Mouse (Mus musculus) cortical plate, adult 2 months (tissue): ENCODE data around the gene Rad51. TPM values are rescaled to one million over a fixed set of nuclear protein-coding genes. Genes with fewer than 3 reads are reported as not detected.

Experiments
- H3K27ac ChIP-seq: fragments of 200-500 bp; 2 replicates; pipeline ENCODE4 v1.5.1; 2012; ENCODE audit warnings: low read length, control low read depth, inconsistent platforms; ENCODE audit not compliant: insufficient read depth
- H3K4me1 ChIP-seq: fragments of 200-500 bp; 2 replicates; pipeline ENCODE4 v1.6.1; 2011; ENCODE audit warnings: low read length; ENCODE audit not compliant: control insufficient read depth, insufficient read depth
- H3K4me3 ChIP-seq: fragments of 200-500 bp; 2 replicates; pipeline ENCODE4 v1.5.1; 2011; ENCODE audit warnings: mild to moderate bottlenecking, low read length, control low read depth; ENCODE audit not compliant: insufficient read depth
- CTCF ChIP-seq: fragments of 200-500 bp; IDR thresholded peaks from 2 replicates; pipeline ENCODE4 v1.5.1; 2011; ENCODE audit warnings: mild to moderate bottlenecking, control low read depth, low read length; ENCODE audit not compliant: insufficient read depth; ENCODE audit errors: extremely low read depth
- POLR2A ChIP-seq: fragments of 200-500 bp; IDR thresholded peaks from 2 replicates; pipeline ENCODE4 v1.6.1; 2011; ENCODE audit warnings: mild to moderate bottlenecking, low read length, control low read depth; ENCODE audit not compliant: insufficient read depth; ENCODE audit errors: extremely low read depth
- polyA plus RNA-seq: library from polyadenylated mRNA; depleted of rRNA; stranded (reverse); fragments of >200 nt; gene quantifications from 2 replicates; pipeline ENCODE4 v1.2.3, GENCODE M21; 2012; rRNA removed

Gene Rad51
- polyA plus RNA-seq, 1 experiment, result 1.4 TPM

- TF ChIP-seq CTCF (no peak), POLR2A (no peak)
- H3K4me3 ChIP-seq, result no peak overlapping the region
- H3K4me1 ChIP-seq, result peaks cover 2% of the 10 kb centered on the region; the same call in 1 of the 2 replicates
- H3K27ac ChIP-seq, result no peak overlapping the region
Measured at GRCm38 (mm10) chr2:119194140-119194539, 81.5 kb downstream of the Rad51 start.

GRCm38 (mm10) chr2:119196316-119197108 lies 83.9 kb downstream of the Rad51 start:
- Histone ChIP-seq H3K4me1 (peaks cover 5% of the 10 kb centered on the region; the same call in 1 of the 2 replicates), H3K27ac (no peak overlapping the region), H3K4me3 (no peak overlapping the region)
- TF ChIP-seq POLR2A (no peak), CTCF (no peak)

Other genes starting within 250 kb of the Rad51 start
- gene Bahd1, start 212.4 kb upstream of the Rad51 start, polyA plus RNA-seq, result 21.8 and 22.5 TPM in 2 replicates
- gene Chst14, start 186.3 kb upstream of the Rad51 start, polyA plus RNA-seq, result 2.8 and 3.1 TPM in 2 replicates
- 44.3 and 45.1 TPM in 2 replicates for gene Ccdc32, start 83.4 kb upstream of the Rad51 start, polyA plus RNA-seq
- 4.8 and 4.9 TPM in 2 replicates for gene Rpusd2, start 78.0 kb upstream of the Rad51 start, polyA plus RNA-seq
- 0.04 and 0.08 TPM in 2 replicates for gene Knl1, start 65.7 kb upstream of the Rad51 start, polyA plus RNA-seq
- 58.4 and 62.0 TPM in 2 replicates for gene Rmdn3, start 44.2 kb downstream of the Rad51 start, polyA plus RNA-seq
- gene Gchfr, start 55.0 kb downstream of the Rad51 start, polyA plus RNA-seq, result 0.96 and 1.3 TPM in 2 replicates
- gene Gm14137, start 61.7 kb downstream of the Rad51 start, polyA plus RNA-seq, result not detected in 2 replicates
- gene Zfyve19, start 95.8 kb downstream of the Rad51 start, polyA plus RNA-seq, result 52.9 and 68.2 TPM in 2 replicates
- gene Dnajc17, start 96.0 kb downstream of the Rad51 start, polyA plus RNA-seq, result 25.8 and 25.9 TPM in 2 replicates
- not detected in 2 replicates for gene Ppp1r14d, start 117.1 kb downstream of the Rad51 start, polyA plus RNA-seq
- 1.8 and 2.6 TPM in 2 replicates for gene Spint1, start 124.6 kb downstream of the Rad51 start, polyA plus RNA-seq
- 8.3 and 8.6 TPM in 2 replicates for gene Rhov, start 158.5 kb downstream of the Rad51 start, polyA plus RNA-seq
- 32.2 and 33.0 TPM in 2 replicates for gene Vps18, start 175.9 kb downstream of the Rad51 start, polyA plus RNA-seq
- 2.9 and 3.3 TPM in 2 replicates for gene Dll4, start 213.0 kb downstream of the Rad51 start, polyA plus RNA-seq
- gene Chac1, start 238.4 kb downstream of the Rad51 start, polyA plus RNA-seq, result 7.9 and 8.3 TPM in 2 replicates